Mouse (Mus musculus): ENCODE results near the gene Gm6268.

Gm6268 gene

DNA sequence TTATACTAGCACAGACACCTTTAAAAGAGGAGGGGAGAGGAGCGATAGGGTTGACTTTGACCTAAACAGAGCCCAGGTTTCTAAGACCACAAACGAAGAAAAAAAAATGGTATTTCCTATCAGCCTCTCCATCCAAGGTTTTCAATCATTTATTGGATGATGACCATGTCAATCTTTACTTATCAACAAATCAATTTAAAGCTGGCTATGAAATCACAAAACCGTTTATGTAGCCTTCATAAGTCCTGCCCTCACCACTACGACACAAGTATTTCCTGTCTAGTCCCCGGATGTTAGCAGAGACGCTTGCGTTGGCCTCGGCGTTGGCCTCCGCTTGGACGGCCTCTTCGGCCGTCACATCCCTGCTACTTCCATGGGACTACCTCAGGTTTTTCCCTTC is at the start of gene Gm6268:
TSS of gene Gm6268 (plus strand) at position 301 of the 400 bp plus-strand sequence.
- no peak for DNase-seq

DNA sequence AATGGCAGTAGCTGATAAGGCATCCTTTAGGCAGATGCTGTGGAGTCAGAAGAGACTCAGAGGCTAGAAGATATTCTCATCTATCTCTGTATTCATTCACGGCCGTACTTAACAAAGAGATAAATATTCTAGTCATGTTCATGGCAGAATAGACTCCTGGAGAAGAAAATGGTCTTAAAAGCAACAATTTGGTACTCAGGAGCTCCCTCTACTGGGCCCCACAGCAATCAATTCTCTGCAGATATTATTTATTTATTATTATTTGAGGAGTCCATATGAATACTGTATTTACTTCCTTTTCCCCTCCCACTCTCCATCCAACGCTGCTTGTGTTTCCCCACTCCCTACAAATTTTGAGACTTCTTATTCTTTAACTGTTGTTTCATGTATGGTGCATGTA is 48.6 kb upstream of the Gm6268 start:
- DNase-seq, result peak; percentile 22

DNA sequence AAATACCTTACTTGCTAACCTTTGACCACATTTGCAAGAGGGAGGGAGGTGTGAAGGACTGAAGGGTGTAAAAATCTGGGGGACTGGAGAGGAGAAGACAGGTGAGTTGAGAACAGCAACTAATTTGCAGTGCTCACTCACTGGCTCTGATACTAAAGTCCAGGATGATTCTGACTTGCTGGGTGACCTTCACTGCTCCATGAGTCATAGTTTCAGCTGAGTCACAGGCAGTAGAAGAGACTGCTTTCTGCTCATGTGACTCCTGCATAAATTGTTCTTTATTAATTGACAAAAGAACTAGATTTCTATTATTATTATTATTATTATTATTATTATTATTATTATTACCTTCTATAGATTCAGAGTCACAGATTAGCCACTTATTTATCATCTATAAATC is 15.7 kb upstream of the Gm6268 start:
- no peak for DNase-seq

- no peak for DNase-seq
These were observed 11.1 kb upstream of the Gm6268 start for GRCm38 (mm10) chrX:36389971-36390370.

DNA sequence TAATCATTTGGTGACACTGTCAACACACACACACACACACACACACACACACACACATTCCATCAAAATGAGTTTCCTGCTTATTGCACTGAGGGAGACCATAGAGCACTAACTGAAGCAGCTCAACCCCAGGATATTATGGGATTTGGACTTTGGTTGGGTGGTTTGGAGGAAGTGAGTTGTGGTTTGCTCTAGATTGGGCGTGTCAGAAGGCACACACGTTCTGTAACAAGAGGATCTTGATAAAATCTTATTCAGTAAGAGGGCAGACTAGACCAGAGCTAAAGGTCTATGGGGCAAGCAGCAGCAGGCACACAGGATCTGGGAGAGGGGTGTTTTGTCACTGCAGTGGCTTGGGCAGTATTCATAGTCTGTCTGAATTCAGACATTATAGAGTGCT is 10.6 kb upstream of the Gm6268 start:
- no peak for DNase-seq

- no peak for DNase-seq
These were observed 8.4 kb upstream of the Gm6268 start for GRCm38 (mm10) chrX:36392672-36393071.

DNA sequence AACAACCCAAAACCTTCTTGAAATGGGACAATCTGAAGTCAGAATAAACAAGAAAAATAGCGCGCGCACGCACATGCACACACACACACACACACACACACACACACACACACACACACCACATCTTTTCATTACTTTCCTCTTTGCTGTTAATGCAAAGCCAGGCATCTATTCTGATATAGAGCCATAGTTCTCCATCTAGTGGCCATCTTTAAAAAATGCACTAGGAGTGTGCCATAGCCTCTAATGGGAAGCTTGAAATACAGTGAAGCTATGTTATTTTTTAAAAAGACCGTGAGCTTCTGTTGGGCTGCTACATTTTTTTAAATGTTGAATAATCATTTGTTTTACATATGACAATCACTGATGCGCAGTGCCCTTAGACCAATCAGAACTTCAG is 7.8 kb upstream of the Gm6268 start:
- DNase-seq, result peak; percentile 34

DNA sequence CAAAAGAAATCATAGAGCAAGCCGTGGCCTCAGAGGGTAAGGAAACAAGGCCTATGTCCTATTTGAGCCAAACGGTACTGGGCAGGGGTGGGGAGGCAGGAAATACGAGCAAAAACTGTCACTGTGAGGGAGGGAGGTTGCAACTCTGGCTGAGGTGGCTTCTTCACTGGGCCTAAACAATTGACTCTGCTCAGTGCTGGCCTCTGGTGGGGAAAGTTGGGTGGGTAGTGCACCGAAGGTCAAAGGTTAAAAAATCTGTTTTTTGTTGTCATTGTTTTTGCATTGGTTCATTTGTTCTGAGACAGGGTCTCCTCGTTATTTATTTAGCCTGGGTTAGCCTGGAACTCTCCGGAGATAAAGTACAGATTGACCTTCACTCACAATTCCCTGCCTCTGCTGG is 1.2 kb downstream of the Gm6268 start:
- DNase-seq, result peak; percentile 2

DNA sequence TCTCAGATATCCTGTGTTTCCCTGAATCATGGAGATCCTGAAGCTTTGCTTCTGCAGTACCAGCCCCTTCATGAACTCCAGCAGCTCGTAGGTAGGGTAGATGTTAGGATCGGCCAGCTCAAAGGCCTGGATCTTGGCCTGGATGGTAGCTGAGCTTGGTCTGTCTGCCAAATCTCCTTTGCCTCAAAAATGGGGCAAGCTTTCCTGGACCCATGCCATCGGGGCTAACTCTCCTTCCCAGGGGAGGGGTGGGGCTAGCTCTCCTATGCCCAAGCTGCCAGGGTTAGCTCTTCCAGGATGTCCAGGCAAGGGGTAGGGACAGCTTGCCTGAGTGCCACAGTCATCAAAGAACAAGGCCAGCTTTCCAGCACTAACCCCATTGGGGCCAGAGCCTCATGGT is 18.1 kb downstream of the Gm6268 start:
- no peak for DNase-seq

- DNase-seq, result peak; percentile 2
These were observed 33.9 kb downstream of the Gm6268 start for GRCm38 (mm10) chrX:36434993-36435392.

DNA sequence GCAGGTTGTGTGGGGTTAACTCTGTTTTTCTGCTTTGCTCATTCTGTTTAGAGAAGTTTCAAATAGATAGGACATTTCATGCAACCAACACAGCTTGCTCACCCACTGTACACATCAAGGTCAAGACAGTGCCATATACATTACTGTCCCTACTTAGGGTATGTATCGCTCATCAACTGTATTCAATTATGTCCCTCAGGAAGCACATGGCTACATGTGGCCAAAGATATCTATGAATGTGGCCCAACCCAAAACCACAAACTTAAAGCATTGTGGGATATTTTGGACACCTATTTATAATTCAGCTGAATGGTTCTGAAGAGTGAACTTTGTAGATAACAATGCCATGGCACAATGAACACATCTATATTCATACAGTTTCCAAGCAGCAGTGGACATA is 36.9 kb downstream of the Gm6268 start:
- no peak for DNase-seq

Data from embryo, embryonic 11 days (tissue).